Mouse (Mus musculus) T-cell, adult 66 days (primary cell): Measurements from ENCODE around the gene Bicd1. TPM values are rescaled to one million over a fixed set of nuclear protein-coding genes. Genes with fewer than 3 reads are reported as not detected.

Experiments
- total RNA-seq, 2 experiments: library from RNA; stranded (reverse); gene quantifications; 3 replicates in 1 of 2; 4 replicates in 1 of 2; pipeline ENCODE4 v1.2.4; 2023

The Bicd1 gene
- 1 to 10 TPM in 1 of 2 experiments, under 1 TPM in 1; 0.74 to 1.2 TPM for total RNA-seq

GRCm38 (mm10) chr6:149408833-149409332 is at the start of gene Bicd1:
Gene Bicd1, plus strand, starts transcription at chr6:149408886.

Other genes starting within 250 kb of the Bicd1 start
- gene Amn1, start 220.2 kb upstream of the Bicd1 start, total RNA-seq = 10 to 100 TPM; 30.9 to 40.5 TPM
- gene Resf1, start 99.5 kb upstream of the Bicd1 start, total RNA-seq = 100 to 1,000 TPM; 243 to 259 TPM